Mouse (Mus musculus) liver, embryonic 13.5 days (tissue): ENCODE measurements around the gene Capn12. TPM values are rescaled to one million over a fixed set of nuclear protein-coding genes. Genes with fewer than 3 reads are reported as not detected.

Source experiments
- ATAC-seq: fragments of 200-750 bp; cut with Nextera tagmentation; 2 replicates; pipeline ENCODE4 v1.8.0; 2017; ENCODE audit warnings: low read depth, mild to moderate bottlenecking, moderate number of reproducible peaks, moderate library complexity
- DNase-seq: peaks from one replicate; pipeline ENCODE4 v3.0.0; 2022
- H3K27ac ChIP-seq: fragments of 300-500 bp; sonication (generic); 2 replicates; pipeline ENCODE4 v1.5.1; 2015; ENCODE audit warnings: moderate library complexity, mild to moderate bottlenecking, inconsistent platforms
- H3K27me3 ChIP-seq: fragments of 300-500 bp; sonication (generic); 2 replicates; pipeline ENCODE4 v1.6.1; 2015; ENCODE audit warnings: mild to moderate bottlenecking, inconsistent platforms
- H3K36me3 ChIP-seq: fragments of 300-500 bp; sonication (generic); 2 replicates; pipeline ENCODE4 v1.6.1; 2015; ENCODE audit warnings: mild to moderate bottlenecking, inconsistent platforms
- H3K4me1 ChIP-seq: fragments of 300-500 bp; sonication (generic); replicated peaks from 2 replicates; pipeline ENCODE4 v1.6.1; 2015; ENCODE audit warnings: inconsistent platforms
- H3K4me2 ChIP-seq: fragments of 300-500 bp; sonication (generic); 2 replicates; pipeline ENCODE4 v1.6.1; 2015; ENCODE audit warnings: inconsistent platforms, mild to moderate bottlenecking, moderate library complexity
- H3K4me3 ChIP-seq: fragments of 300-500 bp; sonication (generic); replicated peaks from 2 replicates; pipeline ENCODE4 v1.5.1; 2015; ENCODE audit warnings: mild to moderate bottlenecking, inconsistent platforms
- H3K9ac ChIP-seq: fragments of 300-500 bp; sonication (generic); 2 replicates; pipeline ENCODE4 v1.6.1; 2015; ENCODE audit warnings: mild to moderate bottlenecking, inconsistent platforms
- H3K9me3 ChIP-seq: fragments of 300-500 bp; sonication (generic); replicated peaks from 2 replicates; pipeline ENCODE4 v1.6.1; 2016; ENCODE audit warnings: inconsistent platforms
- WGBS: fragments of 180-500 bp; shearing (Covaris S2); methylation state at CpG from one replicate; pipeline ENCODE4 v1.1.7; 2015; ENCODE audit not compliant: insufficient replicate concordance; 5-methylcytosine and 5-hydroxymethylcytosine counted together
- polyA plus RNA-seq: library from polyadenylated mRNA; unstranded; fragments of >200 nt; fragmentation: Nextera tagmentation; extraction: Ambion mirVana; gene quantifications from 2 replicates; pipeline ENCODE4 v1.2.1, GENCODE M21; 2015

Gene Capn12
- 0.09 and 0.13 TPM in 2 replicates for polyA plus RNA-seq

DNA sequence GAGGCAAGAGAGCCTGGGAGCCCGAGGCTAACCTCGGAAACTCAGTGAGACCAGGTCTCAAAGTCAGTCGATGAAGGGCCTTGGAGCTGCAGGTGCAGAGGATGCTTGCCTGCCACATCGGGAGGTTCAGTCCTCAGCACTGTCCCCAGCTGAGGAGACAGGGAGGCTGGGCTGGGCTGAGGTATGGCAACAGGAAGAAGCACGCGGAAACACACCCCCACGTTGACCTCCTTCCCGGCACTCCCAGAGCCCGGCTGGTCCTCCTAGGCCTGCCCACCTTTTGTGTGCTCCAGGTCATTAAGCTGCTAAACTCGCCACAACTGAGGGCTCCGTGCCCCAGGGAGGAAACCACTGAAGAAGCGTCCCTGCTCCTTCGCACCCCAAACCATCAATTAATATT, at the start of gene Capn12:
TSS of gene Capn12 (plus strand) at position 224 of the 400 bp plus-strand sequence.
- H3K36me3 ChIP-seq, result no peaks in the 10 kb centered on the region
- 49% methylated on average over 13 of the region's 13 CpGs for WGBS
- H3K27ac ChIP-seq, result no peak within 1 kb of the TSS
- H3K4me2 ChIP-seq, result no peak within 1 kb of the TSS
- no peaks in the 10 kb centered on the region for H3K9me3 ChIP-seq
- ATAC-seq, result no peak
- no peak within 1 kb of the TSS for H3K4me3 ChIP-seq
- no peak within 1 kb of the TSS for H3K9ac ChIP-seq
- peaks cover 28% of the 10 kb centered on the region for H3K4me1 ChIP-seq
- peaks cover 8% of the 10 kb centered on the region for H3K27me3 ChIP-seq
- no peak for DNase-seq

DNA sequence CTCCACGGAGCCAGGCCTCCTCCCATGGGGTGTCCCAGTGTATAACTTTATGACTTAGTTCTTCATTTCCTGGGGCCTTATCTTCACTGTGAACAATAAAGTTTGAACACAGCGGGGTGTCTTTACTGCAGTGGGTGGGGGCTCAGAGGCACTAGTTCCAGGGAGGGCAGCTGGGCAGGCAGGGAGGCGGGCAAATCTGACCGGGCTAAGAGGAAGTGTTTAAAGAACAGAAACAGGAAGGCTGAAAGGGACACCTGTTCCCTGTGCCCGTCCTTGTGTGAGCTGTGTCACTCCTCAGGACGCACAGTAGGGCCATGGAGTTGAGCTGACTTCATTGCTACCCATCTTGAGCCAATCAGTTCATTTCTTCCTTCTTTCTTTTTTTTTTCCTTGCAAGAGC, 49.1 kb upstream of the Capn12 start:
- peaks cover 33% of the 10 kb centered on the region for H3K4me1 ChIP-seq
- no peaks in the 10 kb centered on the region for H3K9me3 ChIP-seq
- DNase-seq (no peak), ATAC-seq (no peak)
- no peaks in the 10 kb centered on the region for H3K27me3 ChIP-seq
- H3K27ac ChIP-seq, result no peak overlapping the region
- H3K4me2 ChIP-seq, result no peak overlapping the region
- H3K9ac ChIP-seq, result no peak overlapping the region
- H3K36me3 ChIP-seq, result peaks cover 29% of the 10 kb centered on the region
- no peak overlapping the region for H3K4me3 ChIP-seq
- WGBS, result 51% methylated on average over 6 of the region's 6 CpGs

DNA sequence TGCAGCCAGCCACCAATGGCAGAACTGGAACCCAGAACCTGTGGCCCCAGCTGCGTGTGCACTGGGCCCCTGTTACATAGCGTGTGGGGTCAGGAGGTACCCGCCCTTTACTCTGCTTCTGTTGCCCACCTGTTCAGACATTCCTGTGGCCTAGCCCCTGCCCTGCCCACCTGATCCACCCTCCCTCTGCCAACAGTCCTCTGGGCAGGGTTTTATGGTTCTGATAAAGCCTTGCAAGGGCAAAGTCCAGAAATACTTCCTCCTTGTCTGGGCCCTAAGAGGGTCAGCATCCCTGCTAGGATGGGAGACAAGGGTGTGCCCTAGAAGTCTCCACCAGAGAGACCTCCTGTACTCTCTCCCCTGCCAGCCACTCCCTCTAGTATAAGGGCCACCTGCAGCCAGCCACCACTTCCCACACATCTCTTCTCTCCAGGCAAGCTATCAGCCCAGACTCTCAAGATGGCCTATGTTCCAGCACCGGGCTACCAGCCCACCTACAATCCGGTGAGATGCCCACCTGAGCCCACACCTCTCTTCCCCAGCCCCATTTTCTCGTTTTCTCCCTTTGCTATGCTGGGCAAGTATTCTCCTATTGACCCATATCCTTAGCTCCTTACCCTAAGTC, 47.4 kb upstream of the Capn12 start, which contains the start of gene Lgals4:
TSS of gene Lgals4 (plus strand) at position 132 of the 625 bp plus-strand sequence.
- Histone ChIP-seq H3K27ac (no peak within 1 kb of the TSS), H3K4me2 (no peak within 1 kb of the TSS), H3K4me1 (peaks cover 29% of the 10 kb centered on the region), H3K9me3 (no peaks in the 10 kb centered on the region), H3K4me3 (no peak within 1 kb of the TSS), H3K27me3 (no peaks in the 10 kb centered on the region), H3K9ac (no peak within 1 kb of the TSS), H3K36me3 (peaks cover 26% of the 10 kb centered on the region)
- WGBS, result 63% methylated on average over 6 of the region's 6 CpGs
- ATAC-seq (no peak), DNase-seq (no peak)

DNA sequence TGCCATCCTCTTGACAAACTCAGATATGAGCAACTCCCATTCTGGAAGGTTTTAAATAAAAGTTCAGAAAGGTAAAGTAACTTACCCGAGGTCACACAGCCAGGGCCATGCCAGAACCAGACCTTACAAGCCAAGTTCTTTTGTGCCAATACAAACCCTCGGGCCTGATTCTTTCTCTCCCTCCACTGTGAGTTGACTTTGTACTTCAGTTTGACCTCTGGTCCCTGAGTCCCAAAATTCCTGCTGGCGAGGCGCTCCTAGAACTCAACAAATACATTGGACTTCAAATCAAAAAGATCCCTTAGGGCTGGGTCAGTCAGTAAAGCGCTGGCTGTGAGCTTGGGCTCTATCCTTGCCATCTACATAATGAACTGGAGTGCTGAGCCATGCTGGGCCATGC, 44.3 kb upstream of the Capn12 start:
- H3K4me1 ChIP-seq, result peaks cover 10% of the 10 kb centered on the region
- H3K27ac ChIP-seq, result 0 out of 2 replicates have a peak overlapping the region, but pooled peaks have one; percentile 15
- no peak overlapping the region for H3K4me2 ChIP-seq
- 0 out of 2 replicates have a peak, but pooled peaks cover 3% of the 10 kb centered on the region for H3K36me3 ChIP-seq
- no peaks in the 10 kb centered on the region for H3K9me3 ChIP-seq
- no peak for ATAC-seq
- H3K27me3 ChIP-seq, result no peaks in the 10 kb centered on the region
- no peak overlapping the region for H3K4me3 ChIP-seq
- 65% methylated on average over 5 of the region's 5 CpGs for WGBS
- DNase-seq, result no peak
- H3K9ac ChIP-seq, result no peak overlapping the region

DNA sequence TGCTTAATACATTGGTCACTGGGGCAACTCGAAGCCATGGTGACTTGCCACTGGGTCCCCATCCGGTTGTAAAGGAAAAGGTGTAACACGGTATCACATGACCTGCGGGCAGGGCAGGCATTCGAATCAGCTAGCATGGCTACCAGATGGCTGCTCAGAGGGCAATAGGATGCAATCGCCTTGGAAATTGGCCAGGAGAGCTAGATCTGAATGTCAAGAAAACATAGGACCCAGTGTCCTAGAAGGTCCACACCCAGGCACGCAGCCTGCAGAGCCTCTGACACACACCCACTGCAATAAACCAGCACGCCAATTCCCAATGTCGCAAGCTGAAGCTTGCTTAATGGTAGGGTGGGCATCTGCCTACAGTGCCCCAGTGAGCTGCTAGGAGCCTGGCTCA, 42.9 kb upstream of the Capn12 start:
- no peak for ATAC-seq
- H3K36me3 ChIP-seq, result no peaks in the 10 kb centered on the region

DNA sequence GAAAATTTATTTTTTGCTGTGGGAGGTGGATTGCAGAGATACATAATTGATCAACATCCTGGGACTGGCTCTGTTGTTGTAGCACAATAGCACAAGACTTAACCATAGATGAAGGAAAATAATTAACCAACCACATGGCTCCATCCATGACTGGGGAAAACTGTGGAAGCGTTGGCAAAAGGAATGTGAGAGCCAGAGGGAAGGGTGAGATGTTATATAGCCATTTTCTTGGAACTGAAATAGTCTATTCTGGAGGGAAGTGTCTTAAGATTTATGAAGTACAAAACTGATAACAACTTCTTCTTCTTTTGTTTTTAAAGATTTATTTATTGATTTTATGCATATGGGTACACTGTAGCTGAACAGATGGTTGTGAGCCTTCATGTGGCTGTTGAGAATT, 33.9 kb upstream of the Capn12 start:
- no peaks in the 10 kb centered on the region for H3K4me1 ChIP-seq
- DNase-seq (no peak), ATAC-seq (no peak)
- H3K9me3 ChIP-seq, result no peaks in the 10 kb centered on the region
- no peak overlapping the region for H3K4me3 ChIP-seq
- no peaks in the 10 kb centered on the region for H3K27me3 ChIP-seq
- WGBS, result 60% methylated on average over 1 of the region's 1 CpGs
- no peak overlapping the region for H3K4me2 ChIP-seq
- H3K9ac ChIP-seq, result no peak overlapping the region
- H3K27ac ChIP-seq, result no peak overlapping the region
- no peaks in the 10 kb centered on the region for H3K36me3 ChIP-seq

More for the DNA sequence above, 42.9 kb upstream of the Capn12 start:
- Histone ChIP-seq H3K9me3 (no peaks in the 10 kb centered on the region), H3K4me3 (no peak overlapping the region), H3K4me2 (no peak overlapping the region), H3K9ac (no peak overlapping the region), H3K27ac (no peak overlapping the region), H3K4me1 (peaks cover 4% of the 10 kb centered on the region; the same call in 1 of the 2 replicates), H3K27me3 (no peaks in the 10 kb centered on the region)
- DNase-seq, result no peak
- 65% methylated on average over 9 of the region's 9 CpGs for WGBS

DNA sequence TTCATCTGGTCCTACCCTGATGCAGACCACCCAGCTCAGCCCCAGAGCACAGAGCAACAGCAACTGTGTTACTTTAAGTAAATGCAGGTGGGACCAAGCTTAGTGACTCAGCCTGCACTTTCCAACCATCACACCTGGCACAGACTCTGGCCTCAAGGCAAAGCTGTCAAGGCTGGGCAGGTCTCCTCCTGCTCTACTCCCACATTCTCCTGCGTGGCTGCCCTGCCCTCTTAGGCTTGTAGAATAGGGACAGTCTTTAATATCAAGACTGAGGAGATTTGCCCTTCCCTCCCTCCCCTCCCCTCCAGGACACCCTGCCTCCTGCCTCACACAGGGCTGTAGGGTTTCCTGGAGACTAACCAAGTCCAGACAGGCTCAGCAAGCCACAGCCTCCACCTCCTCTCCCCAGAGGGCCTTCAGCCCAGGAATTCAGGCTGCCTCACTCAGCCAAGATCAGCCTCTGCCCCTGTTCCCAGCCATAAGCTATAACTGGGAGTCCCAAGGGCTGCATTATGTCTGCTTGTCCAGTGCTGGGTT, 31.5 kb upstream of the Capn12 start:
- ATAC-seq, result no peak
- Histone ChIP-seq H3K9ac (no peak overlapping the region), H3K9me3 (no peaks in the 10 kb centered on the region), H3K4me3 (no peak overlapping the region), H3K27ac (no peak overlapping the region), H3K4me1 (no peaks in the 10 kb centered on the region), H3K36me3 (no peaks in the 10 kb centered on the region), H3K27me3 (no peaks in the 10 kb centered on the region), H3K4me2 (no peak overlapping the region)
- DNase-seq, result no peak
- WGBS, result 47% methylated on average over 1 of the region's 1 CpGs

DNA sequence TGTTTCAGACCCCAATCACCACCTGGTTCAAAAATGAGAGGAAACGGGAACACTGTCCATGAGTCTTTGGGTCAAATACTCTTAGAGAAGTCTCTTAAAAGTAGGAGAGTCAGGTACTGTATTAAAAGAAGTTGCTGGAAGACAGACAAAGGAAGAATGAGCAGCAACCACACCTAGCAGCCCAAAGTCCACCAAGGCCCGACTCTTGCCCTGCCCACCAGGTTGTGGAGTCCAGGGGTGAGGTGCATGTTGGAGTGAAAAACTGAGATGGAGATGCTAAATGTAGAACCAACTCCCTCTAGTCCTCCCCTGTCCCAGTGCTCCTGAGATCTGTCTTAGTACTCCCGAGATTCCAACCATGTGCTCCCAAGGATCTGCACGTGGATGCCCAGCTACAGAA, 30.6 kb upstream of the Capn12 start:
- DNase-seq (no peak), ATAC-seq (no peak)
- H3K27ac ChIP-seq, result no peak overlapping the region
- no peaks in the 10 kb centered on the region for H3K27me3 ChIP-seq
- H3K9ac ChIP-seq, result no peak overlapping the region
- no peaks in the 10 kb centered on the region for H3K9me3 ChIP-seq
- H3K4me1 ChIP-seq, result no peaks in the 10 kb centered on the region
- WGBS, result 61% methylated on average over 4 of the region's 4 CpGs
- no peak overlapping the region for H3K4me2 ChIP-seq
- H3K4me3 ChIP-seq, result no peak overlapping the region
- H3K36me3 ChIP-seq, result no peaks in the 10 kb centered on the region

DNA sequence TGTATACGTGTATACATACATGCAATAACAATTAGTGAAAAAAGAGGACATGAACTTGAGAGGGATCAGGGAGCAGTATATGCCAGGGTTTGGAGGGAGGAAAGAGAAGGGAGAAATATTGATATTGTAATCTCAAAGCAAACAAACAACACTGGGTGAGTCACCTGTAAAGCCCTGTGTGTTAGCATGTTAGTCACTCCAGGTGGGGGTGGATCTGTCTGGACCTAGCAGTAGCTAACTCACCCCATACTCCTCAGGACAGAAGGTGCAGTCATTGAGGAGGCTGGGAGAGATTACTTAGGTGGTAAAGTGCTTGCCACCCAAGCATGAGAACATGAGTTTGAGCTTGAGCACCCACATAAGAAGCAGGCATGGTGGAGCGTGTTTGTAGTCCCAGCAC, 21.3 kb upstream of the Capn12 start:
- DNase-seq, result no peak
- Histone ChIP-seq H3K9ac (no peak overlapping the region), H3K27ac (no peak overlapping the region), H3K9me3 (peaks cover 4% of the 10 kb centered on the region; the same call in 1 of the 2 replicates), H3K36me3 (no peaks in the 10 kb centered on the region), H3K4me3 (no peak overlapping the region), H3K4me2 (no peak overlapping the region), H3K4me1 (peaks cover 13% of the 10 kb centered on the region), H3K27me3 (no peaks in the 10 kb centered on the region)
- no peak for ATAC-seq
- WGBS, result 79% methylated on average over 2 of the region's 2 CpGs

DNA sequence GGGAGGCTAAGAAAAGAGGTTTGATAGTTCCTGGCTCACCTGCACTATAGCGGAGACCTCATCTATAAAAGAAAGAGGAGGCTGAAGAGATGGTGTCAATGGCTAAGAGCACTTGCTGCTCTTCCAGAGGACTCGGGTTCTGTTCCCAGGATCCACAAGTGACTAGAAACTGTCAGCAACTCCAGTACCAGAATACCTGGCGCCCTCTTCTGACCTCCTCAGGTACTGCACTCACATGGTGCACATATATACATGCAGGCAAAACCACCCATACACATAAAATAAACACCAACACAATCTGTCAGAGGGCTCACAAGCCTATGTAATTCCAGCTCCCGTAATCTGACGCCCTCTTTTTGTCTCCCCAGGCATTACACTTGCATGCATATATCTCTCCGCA, 20.3 kb upstream of the Capn12 start:
- DNase-seq (no peak), ATAC-seq (no peak)
- Histone ChIP-seq H3K9ac (no peak overlapping the region), H3K4me3 (no peak overlapping the region), H3K4me2 (no peak overlapping the region), H3K36me3 (no peaks in the 10 kb centered on the region), H3K27ac (no peak overlapping the region), H3K9me3 (peaks cover 4% of the 10 kb centered on the region; the same call in 1 of the 2 replicates), H3K27me3 (no peaks in the 10 kb centered on the region), H3K4me1 (peaks cover 21% of the 10 kb centered on the region)
- WGBS, result 78% methylated on average over 6 of the region's 6 CpGs

DNA sequence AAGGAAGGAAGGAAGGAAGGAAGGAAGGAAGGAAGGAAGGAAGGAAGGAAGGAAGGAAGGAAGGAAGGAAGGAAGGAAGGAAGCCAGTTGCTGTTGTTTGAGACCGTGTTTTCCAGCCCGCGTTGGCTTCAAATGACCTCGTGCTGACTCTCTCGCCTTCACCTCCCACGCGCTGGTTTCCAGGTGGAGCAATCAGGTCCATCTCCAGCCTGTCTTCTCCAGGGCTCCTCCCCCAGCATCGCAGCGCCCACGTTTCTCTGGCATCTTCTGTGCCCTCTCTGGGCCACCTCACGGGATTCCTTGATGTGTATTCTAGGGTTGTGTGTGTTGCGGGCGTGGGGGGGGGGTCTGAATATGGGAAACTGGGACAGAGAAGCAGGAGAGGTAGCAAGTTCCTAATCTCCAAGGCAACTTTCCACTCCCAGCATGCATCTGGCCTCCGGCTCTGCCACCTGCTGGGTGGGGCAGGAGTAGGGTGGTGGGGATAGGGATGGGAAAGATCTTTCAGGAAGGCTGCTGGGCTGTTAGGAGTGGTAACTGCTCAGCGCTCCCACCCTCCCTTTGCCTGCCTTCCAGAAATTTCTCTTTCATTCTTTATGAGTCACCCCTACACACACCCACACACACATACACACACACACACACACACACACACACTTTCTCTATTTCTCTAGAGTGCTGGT, 18.3 kb upstream of the Capn12 start:
- no peak for DNase-seq
- peaks cover 39% of the 10 kb centered on the region for H3K4me1 ChIP-seq
- H3K4me2 ChIP-seq, result no peak overlapping the region
- H3K27ac ChIP-seq, result no peak overlapping the region
- H3K9ac ChIP-seq, result no peak overlapping the region
- H3K27me3 ChIP-seq, result no peaks in the 10 kb centered on the region
- H3K36me3 ChIP-seq, result no peaks in the 10 kb centered on the region
- no peak overlapping the region for H3K4me3 ChIP-seq
- 74% methylated on average over 15 of the region's 15 CpGs for WGBS
- no peak for ATAC-seq
- H3K9me3 ChIP-seq, result peaks cover 4% of the 10 kb centered on the region; the same call in 1 of the 2 replicates
